Mouse (Mus musculus): ENCODE measurements around the gene Acbd5.

DNA sequence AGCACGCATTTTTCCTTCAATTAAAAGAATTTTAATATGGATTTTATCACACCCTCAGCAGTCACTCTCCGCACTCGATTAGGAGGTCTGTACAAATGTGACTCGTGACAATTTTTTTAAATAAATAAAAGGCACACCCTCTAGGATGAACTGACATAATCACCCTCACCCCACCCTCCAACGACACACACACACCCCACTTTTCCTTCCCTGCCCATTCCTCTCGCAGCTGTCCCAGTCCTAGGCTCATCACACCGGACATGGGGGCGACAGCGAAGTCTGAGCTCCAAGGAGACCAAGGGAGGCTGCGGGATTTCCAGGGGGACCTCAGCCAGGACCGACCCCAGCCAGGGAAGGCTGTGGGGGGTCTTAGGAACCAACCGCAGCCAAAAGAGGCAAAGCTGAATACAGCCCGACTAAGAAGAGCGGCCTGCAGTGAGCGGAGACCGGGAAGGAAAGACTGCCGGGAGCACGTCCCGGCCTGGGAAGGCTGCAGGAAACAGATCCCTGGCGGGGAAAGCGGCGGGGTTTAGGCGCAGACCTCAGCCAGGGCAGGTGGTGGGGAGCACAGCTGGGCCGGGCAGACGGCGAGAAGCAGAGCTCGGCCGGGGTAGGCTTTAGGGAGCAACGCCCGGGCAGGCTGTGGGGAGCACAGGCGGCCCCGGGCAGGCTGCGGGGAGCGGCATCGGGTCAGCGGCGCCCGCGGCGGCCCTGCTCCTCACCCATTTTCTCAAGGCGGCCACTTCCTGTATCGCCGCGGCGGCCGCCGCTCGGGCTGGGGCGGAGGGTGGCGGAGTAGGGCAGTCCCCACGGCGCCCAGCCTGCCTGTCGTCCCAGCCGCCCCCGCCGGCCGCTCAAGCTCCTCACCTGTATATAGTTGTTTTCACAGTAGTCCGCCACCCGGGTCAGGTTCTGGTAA is 28.6 kb upstream of the Acbd5 start:
- TF ChIP-seq CTCF (IDR thresholded peaks at IDR 0.05; ENCODE audit: control insufficient read depth, insufficient read depth, insufficient replicate concordance, low read depth, low read length) (no peak), POLR2A (IDR thresholded peaks at IDR 0.05; ENCODE audit: control insufficient read depth, low read depth, low read length) (no peak)

Data from testis, adult 2 months (tissue).